Mouse (Mus musculus): ENCODE data around the gene Pex26.

DNA sequence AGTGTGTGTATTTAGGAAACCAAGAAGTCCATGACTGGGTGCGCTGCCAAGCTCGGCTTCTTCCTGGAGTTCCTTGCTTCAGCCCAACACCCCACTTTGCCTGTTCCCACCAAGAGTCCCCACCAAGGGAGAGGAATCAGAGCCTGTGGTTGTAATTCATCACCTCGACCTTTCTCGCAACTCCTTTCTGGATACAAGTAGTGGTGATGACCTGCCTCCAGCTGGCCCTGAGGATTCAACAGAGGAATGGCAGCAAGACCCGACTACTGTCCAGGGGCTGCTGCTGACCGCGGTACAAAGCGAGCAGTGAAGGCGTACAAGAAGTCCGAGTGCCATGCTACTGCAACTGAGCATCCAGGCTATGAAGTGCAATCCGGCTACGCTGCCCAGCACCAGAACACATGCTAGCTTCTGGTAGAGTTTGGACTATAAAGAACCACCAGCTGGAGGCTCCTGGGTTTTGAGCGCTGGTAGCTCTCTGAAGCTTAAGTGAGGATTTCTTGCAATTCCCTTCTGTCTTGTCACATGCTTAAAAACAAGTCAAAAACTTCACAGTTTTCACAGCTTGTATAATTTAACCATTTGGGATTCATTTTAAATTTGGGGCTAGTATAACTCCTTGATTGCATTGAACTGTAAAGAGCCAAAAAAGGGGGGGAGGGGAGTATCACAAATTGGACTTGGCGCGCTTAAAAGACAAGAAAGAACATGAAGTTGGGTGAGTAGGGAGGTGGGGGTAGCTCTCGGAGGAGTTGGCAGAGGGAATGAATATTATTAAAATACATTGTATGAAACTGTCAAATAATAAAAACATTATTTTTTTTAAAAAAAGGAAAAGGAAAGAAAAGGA lies 28.8 kb upstream of the Pex26 start:
- TF ChIP-seq POLR2A (IDR thresholded peaks at IDR 0.05; ENCODE audit: low read depth, low read length): no peak
- TF ChIP-seq CTCF (IDR thresholded peaks at IDR 0.05; ENCODE audit: extremely low read depth, insufficient read depth, insufficient read length, insufficient replicate concordance): no peak
